Mouse (Mus musculus) lung, embryonic 16.5 days (tissue): ENCODE data around the gene Mnat1. TPM values are rescaled to one million over a fixed set of nuclear protein-coding genes. Genes with fewer than 3 reads are reported as not detected.
"Not testable (repeated sequence)": the region's sequence is repeated elsewhere in the genome, so short reads cannot be mapped to it uniquely, and the experiment has no call there.

Experiments used
- ATAC-seq: fragments of 200-750 bp; cut with Nextera tagmentation; 2 replicates; pipeline ENCODE4 v1.8.0; 2017; ENCODE audit warnings: low read depth, mild to moderate bottlenecking, moderate library complexity
- H3K27ac ChIP-seq: fragments of 300-500 bp; sonication (generic); 2 replicates; pipeline ENCODE4 v1.5.1; 2014; ENCODE audit warnings: mild to moderate bottlenecking, control low read depth, low read length
- H3K27me3 ChIP-seq: fragments of 300-500 bp; sonication (generic); 2 replicates; pipeline ENCODE4 v1.6.1; 2014; ENCODE audit warnings: low read depth, low read length, mixed read lengths; ENCODE audit not compliant: control insufficient read depth, insufficient read depth
- H3K36me3 ChIP-seq: fragments of 300-500 bp; sonication (generic); 2 replicates; pipeline ENCODE4 v1.6.1; 2014; ENCODE audit warnings: low read length; ENCODE audit not compliant: control insufficient read depth, insufficient read depth
- H3K4me1 ChIP-seq: fragments of 300-500 bp; sonication (generic); replicated peaks from 2 replicates; pipeline ENCODE4 v1.6.1; 2014; ENCODE audit warnings: low read length, mixed read lengths; ENCODE audit not compliant: control insufficient read depth, insufficient read depth
- H3K4me2 ChIP-seq: fragments of 300-500 bp; sonication (generic); 2 replicates; pipeline ENCODE4 v1.6.1; 2014; ENCODE audit warnings: low read depth, low read length, control low read depth
- H3K4me3 ChIP-seq: fragments of 300-500 bp; sonication (generic); 2 replicates; pipeline ENCODE4 v1.5.1; 2014; ENCODE audit warnings: mild to moderate bottlenecking, low read length, control low read depth
- H3K9ac ChIP-seq: fragments of 300-500 bp; sonication (generic); 2 replicates; pipeline ENCODE4 v1.6.1; 2014; ENCODE audit warnings: low read length, control low read depth
- H3K9me3 ChIP-seq: fragments of 300-500 bp; sonication (generic); 2 replicates; pipeline ENCODE4 v1.6.1; 2016; ENCODE audit warnings: low read length; ENCODE audit not compliant: control insufficient read depth
- WGBS: fragments of 180-500 bp; shearing (Covaris S2); extraction: QIAGEN DNeasy Blood & Tissue Kit; methylation state at CpG from one replicate; pipeline ENCODE4 v1.1.7; 2014; 5-methylcytosine and 5-hydroxymethylcytosine counted together
- polyA plus RNA-seq: library from polyadenylated mRNA; unstranded; fragments of >200 nt; fragmentation: Nextera tagmentation; extraction: Ambion mirVana; gene quantifications from 2 replicates; pipeline ENCODE4 v1.2.1, GENCODE M21; 2015

The Mnat1 gene
- polyA plus RNA-seq, 1 experiment from 2014 or later: 28.3 TPM

DNA sequence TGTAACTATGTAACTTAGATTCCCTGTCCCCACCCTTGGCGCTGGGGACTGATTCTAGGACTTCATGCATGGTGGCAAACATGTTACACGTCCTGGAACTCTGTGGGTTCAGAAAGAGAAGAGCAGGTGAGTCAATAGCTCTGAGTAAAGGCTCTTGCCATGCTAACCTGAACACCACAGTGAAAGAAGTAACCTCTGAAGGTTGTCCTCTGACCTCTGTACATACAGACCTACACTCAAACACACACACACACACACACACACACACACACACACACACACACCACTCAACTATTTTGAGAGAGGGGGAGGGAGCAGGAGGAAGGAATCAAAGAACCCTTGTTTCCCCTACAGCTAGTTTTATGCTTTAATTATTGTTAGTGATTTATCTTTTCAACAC is 29.3 kb upstream of the Mnat1 start:
- H3K9me3 ChIP-seq: no peaks in the 10 kb centered on the region
- 62% methylated on average over 2 of the region's 2 CpGs for WGBS
- no peak for ATAC-seq

DNA sequence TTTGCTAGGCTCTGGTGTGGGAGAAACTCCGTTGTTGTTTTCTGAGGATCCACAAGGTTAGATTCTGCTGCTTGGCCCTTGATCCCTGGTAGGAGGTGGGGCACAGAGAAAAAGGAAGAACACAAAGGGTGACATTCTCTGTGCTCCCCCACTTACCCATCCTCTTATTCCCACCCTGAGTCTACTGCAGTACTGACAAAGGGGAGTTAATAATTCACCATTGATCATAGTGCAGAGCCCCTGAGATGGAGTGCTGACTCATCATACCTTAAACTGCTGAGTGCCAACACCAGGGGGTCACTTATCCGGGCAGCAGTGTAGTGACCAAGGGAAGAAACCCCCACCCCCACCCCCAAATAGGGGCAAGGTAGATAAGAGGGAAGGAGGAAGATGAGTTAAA is 28.9 kb upstream of the Mnat1 start:
- no peaks in the 10 kb centered on the region for H3K27me3 ChIP-seq
- no peak overlapping the region for H3K27ac ChIP-seq
- H3K9me3 ChIP-seq: no peaks in the 10 kb centered on the region
- whole genome bisulfite sequencing: 25% methylated on average over 2 of the region's 2 CpGs
- H3K4me3 ChIP-seq: no peak overlapping the region
- no peak overlapping the region for H3K9ac ChIP-seq
- no peak for ATAC-seq
- no peak overlapping the region for H3K4me2 ChIP-seq
- H3K4me1 ChIP-seq: no peaks in the 10 kb centered on the region
- H3K36me3 ChIP-seq: no peaks in the 10 kb centered on the region

More for the DNA sequence above, 29.3 kb upstream of the Mnat1 start:
- Histone ChIP-seq H3K4me3 (no peak overlapping the region), H3K36me3 (no peaks in the 10 kb centered on the region), H3K4me2 (no peak overlapping the region), H3K27me3 (no peaks in the 10 kb centered on the region), H3K4me1 (no peaks in the 10 kb centered on the region), H3K9ac (no peak overlapping the region), H3K27ac (no peak overlapping the region)

DNA sequence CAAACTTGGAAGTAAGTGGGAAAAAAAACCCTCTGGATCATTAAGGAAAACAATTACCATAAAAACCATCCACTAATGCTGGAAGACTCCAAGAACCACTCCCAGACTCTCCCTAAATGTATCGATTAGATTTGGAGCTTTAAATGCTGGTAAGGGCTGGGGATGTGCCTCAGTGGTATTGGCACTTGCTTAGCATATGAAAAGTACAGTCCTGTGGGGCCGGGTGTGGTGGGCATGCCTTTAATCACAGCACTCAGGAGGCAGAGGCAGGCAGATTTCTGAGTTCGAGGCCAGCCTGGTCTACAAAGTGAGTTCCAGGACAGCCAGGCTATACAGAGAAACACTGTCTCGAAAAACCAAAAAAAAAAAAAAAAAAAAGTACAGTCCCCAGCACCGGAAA is 27.3 kb upstream of the Mnat1 start:
- H3K4me3 ChIP-seq, H3K27me3 ChIP-seq, H3K4me1 ChIP-seq, H3K36me3 ChIP-seq, ATAC-seq, H3K9ac ChIP-seq, H3K27ac ChIP-seq, H3K9me3 ChIP-seq, H3K4me2 ChIP-seq: not testable (repeated sequence)
- 89% methylated on average over 5 of the region's 5 CpGs for WGBS

DNA sequence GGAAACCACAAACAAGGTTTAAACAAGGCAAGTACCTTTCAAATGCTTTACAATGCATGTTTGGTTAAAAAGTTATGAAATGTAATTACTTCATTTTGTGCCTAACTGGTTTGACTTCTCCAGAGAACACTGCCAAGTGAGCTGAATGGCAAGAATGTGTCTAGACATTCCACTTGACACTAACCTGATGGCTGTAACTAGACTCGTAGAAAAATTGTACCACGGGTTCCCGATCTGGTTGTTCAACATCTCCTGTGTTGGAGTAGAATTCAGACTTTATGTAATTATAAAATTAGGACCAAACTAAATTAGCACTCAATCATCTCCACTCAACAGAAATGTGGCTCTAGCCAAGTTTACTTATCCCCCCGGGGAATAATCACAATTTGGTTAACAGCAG is 24.9 kb upstream of the Mnat1 start:
- Histone ChIP-seq H3K4me1 (no peaks in the 10 kb centered on the region), H3K36me3 (peaks cover 6% of the 10 kb centered on the region), H3K27me3 (no peaks in the 10 kb centered on the region), H3K4me3 (no peak overlapping the region), H3K27ac (no peak overlapping the region), H3K9me3 (no peaks in the 10 kb centered on the region), H3K4me2 (no peak overlapping the region), H3K9ac (no peak overlapping the region)
- 52% methylated on average over 4 of the region's 4 CpGs for WGBS
- peak; percentile 60; the same call in 1 of the 2 replicates for ATAC-seq

DNA sequence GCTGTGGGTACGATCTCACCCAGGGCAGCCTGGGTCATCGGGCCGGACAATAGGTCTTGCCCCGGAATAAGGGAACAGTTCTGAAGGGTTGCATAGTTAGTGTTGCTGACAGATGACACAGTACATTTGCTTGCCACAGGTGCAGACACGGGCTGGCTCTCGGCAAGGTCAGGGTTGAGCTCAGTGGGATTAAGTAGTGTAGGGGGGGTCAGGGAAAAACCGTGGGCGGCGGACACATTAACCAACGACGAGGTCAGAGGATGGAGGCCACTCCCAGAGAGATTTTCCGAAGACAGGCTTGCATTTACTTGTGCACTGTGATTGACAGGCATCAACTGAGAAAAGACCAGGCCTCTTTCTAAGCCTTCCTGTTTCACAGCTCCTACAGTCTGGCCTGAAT is 19.8 kb upstream of the Mnat1 start:
- Histone ChIP-seq H3K9ac (no peak overlapping the region), H3K27ac (no peak overlapping the region), H3K4me2 (no peak overlapping the region), H3K4me3 (no peak overlapping the region), H3K36me3 (peaks cover 6% of the 10 kb centered on the region), H3K9me3 (no peaks in the 10 kb centered on the region), H3K27me3 (no peaks in the 10 kb centered on the region), H3K4me1 (no peaks in the 10 kb centered on the region)
- WGBS: 82% methylated on average over 12 of the region's 12 CpGs
- ATAC-seq: no peak

DNA sequence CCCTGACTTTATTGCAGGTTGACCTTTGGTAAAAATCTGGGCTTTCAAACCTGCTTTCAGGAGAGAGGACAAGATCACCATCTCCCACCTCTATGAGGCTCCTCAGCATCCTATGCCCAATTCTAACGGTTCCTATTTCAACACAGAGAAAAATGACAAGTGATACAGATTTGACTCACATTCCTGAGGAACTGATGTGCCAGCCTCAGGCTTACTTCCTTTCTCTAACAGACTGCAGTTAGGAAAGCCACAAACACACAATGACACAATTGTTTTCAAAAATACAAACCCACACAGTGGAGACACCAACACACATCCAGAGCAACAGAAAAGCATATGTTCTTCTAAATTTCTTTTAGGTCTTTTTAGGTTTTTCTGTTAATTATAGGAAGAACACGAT is 15.7 kb upstream of the Mnat1 start:
- H3K36me3 ChIP-seq: peaks cover 6% of the 10 kb centered on the region
- H3K4me3 ChIP-seq: no peak overlapping the region
- no peak overlapping the region for H3K9ac ChIP-seq
- no peaks in the 10 kb centered on the region for H3K9me3 ChIP-seq
- H3K4me1 ChIP-seq: peaks cover 5% of the 10 kb centered on the region
- H3K27me3 ChIP-seq: no peaks in the 10 kb centered on the region; the same call in 1 of the 2 replicates
- no peak for ATAC-seq
- no peak overlapping the region for H3K4me2 ChIP-seq
- no peak overlapping the region for H3K27ac ChIP-seq
- WGBS: 64% methylated on average over 2 of the region's 2 CpGs

DNA sequence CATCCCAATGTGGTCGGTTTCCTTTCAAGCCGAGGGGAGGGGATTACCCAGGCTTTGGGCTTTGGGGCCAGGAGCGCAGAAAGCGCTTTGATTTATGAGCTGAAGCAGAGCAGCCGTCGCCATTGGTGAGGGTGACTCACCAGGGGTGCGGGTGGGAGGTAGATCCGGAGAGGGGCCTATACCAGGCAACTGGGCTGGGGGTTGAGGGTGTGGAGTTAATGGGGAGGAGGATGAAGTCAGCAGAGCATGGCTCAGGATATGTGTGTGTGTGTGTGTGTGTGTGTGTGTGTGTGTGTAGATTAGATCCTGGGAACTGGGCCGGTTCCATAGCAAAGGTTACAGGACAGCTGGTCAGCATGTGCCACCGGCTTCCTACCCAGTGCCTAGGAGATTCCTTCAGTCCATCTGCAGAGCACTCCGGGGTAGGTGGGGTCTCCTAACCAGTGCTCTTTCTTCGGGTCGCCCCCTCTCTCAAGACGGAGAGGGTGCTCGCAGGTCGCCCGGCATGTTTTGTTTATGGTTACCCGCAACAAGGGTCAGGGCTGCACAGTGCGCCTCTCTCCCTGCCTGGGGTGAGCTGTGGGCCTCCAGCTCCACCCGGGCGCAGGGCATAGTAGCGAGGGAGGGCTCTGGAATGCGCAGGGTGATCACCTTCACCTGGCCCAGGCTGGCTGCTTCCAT is 12.9 kb upstream of the Mnat1 start:
- Histone ChIP-seq H3K4me1 (peaks cover 8% of the 10 kb centered on the region), H3K27me3 (peaks cover 3% of the 10 kb centered on the region), H3K9ac (peak overlapping the region; percentile 39), H3K36me3 (no peaks in the 10 kb centered on the region), H3K4me3 (peak overlapping the region; percentile 77), H3K9me3 (no peaks in the 10 kb centered on the region), H3K27ac (no peak overlapping the region), H3K4me2 (peak overlapping the region; percentile 99)
- ATAC-seq: no peak; the same call in 1 of the 2 replicates
- WGBS: 7% methylated on average over 22 of the region's 23 CpGs

DNA sequence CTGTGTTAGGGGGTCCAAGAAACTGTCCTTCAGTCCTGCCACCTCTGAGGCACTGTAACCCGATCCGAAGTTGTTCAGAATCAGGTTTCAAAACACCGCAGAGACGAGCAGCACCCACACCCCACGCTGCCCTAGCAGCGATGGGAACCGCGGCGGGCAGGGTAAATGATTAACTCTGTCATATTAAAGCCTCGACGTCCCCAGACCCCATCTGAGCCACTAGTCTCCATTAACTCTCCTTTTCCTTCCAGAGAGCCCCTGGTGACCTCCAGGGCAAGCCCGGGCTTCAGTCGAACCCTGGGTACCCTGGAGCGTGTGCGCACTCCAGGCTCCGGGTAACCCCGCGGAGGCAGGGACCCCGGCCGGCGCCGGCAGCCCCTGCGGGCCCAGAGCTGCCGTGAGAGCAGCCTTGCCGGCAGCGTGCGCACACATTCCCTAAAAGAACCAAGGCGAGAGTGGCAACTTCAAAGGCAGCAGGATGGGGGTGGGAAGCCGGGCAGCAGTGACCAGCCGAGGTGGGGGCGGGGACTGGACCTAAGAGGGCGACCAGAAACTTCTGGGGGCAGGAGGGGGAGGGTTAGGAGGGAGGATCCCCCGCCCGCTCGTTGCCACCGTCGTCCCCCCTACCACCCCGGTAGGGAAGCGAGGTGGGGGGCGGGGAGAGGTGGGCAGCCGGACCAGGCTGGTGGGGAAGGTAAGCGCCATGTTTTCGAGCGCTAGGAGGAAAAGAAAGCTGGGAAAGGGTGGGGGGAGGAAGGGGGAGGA is 11.8 kb upstream of the Mnat1 start:
- peak; percentile 37 for ATAC-seq
- 1% methylated on average over 43 of the region's 44 CpGs for WGBS
- peak overlapping the region; percentile 76 for H3K9ac ChIP-seq

DNA sequence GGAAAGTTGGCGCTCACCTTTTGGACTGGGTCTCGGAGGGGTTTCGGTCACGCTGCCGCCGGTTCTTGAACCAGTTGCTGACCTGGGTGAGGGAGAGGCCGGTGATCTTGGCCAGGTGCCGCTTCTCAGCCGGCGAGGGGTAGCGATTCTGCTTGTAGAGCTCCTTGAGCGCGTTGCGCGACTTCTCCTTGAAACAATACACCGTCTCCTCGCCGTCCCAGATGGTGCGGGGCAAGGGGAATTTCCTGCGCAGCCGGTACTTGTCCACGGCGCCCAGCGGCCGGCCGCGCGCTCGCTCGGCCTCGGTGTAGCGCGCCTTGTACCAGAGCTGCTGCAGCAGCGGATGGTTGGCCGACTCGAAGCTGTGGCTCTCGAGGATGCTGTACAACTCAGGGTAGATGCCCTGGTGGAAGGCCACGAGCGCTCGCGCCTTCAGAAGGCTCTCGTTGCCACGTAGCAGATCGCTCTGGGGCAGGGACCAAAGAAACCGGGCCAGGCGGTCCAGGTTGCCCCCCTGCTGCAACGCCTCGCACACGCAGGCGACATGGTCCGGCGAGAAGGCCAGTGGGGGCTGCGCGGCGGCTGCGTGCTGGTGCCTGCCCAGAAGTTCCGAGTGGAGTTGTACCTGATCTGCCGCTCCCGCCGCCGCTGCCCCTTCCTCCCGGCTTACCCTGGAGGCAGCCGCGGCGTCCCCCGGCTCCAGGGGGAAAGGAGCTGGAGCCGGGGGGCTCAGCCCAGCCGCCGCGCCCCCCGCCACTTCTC is 11.0 kb upstream of the Mnat1 start:
- ATAC-seq: peak; percentile 62
- peak overlapping the region; percentile 77 for H3K4me3 ChIP-seq
- peak overlapping the region; percentile 76 for H3K9ac ChIP-seq
- H3K36me3 ChIP-seq: no peaks in the 10 kb centered on the region
- peak overlapping the region; percentile 99 for H3K4me2 ChIP-seq
- under 1% methylated on average over 57 of the region's 71 CpGs for WGBS
- peaks cover 3% of the 10 kb centered on the region for H3K27me3 ChIP-seq
- H3K27ac ChIP-seq: peak overlapping the region; percentile 84
- no peaks in the 10 kb centered on the region for H3K9me3 ChIP-seq
- H3K4me1 ChIP-seq: peaks cover 8% of the 10 kb centered on the region

More for the DNA sequence above, 11.8 kb upstream of the Mnat1 start:
- peaks cover 3% of the 10 kb centered on the region for H3K27me3 ChIP-seq
- H3K27ac ChIP-seq: peak overlapping the region; percentile 84
- no peaks in the 10 kb centered on the region for H3K36me3 ChIP-seq
- H3K4me2 ChIP-seq: peak overlapping the region; percentile 99
- H3K9me3 ChIP-seq: no peaks in the 10 kb centered on the region
- H3K4me1 ChIP-seq: peaks cover 8% of the 10 kb centered on the region
- peak overlapping the region; percentile 77 for H3K4me3 ChIP-seq
